Mouse (Mus musculus) embryo, embryonic 10 days (tissue): ENCODE measurements around the gene Gm5346.
"Not testable (repeated sequence)": the region's sequence is repeated elsewhere in the genome, so short reads cannot be mapped to it uniquely, and the experiment has no call there.

ENCODE experiments used
- DNase-seq: peaks from one replicate; pipeline ENCODE4 v3.0.0-alpha.2; 2015; ENCODE audit warnings: low spot score

Gene Gm5346

DNA sequence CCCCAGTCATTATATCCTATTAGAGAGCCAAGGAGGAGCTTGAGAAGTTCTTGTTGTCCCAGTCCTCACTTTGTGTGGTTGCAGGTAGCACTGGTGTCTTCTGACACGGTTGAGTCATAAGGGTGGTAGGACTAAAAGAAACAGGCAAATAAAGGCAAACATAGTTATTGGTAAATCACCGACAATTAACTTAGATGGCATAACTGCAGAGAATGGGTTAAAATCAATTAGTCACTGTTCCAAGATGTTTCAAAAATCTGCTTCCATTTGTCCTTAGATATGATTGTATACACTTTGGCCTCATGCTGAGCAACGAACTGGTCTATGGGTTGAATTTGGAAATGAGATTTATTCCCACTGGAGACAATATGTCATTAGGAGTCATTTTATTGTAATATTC, at the start of gene Gm5346:
Gene Gm5346 (minus strand): TSS at position 101 of the 400 bp plus-strand sequence.
- DNase-seq, result no peak

DNA sequence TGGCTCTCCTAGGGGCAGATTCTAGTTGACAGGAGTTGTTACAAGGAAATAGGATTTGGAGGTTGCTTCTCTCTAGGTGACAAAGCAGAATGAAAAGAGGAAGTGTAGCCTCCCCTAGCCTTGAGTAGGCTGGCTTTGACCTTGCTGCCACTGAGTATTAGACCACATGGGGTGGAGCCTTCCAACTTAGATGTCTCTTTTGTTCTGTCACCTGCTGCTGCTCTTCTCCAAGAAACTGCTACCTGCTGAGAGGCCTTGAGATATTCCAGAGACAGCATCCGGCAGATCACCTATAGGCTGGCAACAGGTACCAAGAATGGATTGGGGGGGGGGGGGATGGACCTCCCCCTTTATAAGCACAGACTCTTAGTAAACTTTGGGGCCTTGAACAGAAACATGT, 11.0 kb downstream of the Gm5346 start:
- no peak for DNase-seq

DNA sequence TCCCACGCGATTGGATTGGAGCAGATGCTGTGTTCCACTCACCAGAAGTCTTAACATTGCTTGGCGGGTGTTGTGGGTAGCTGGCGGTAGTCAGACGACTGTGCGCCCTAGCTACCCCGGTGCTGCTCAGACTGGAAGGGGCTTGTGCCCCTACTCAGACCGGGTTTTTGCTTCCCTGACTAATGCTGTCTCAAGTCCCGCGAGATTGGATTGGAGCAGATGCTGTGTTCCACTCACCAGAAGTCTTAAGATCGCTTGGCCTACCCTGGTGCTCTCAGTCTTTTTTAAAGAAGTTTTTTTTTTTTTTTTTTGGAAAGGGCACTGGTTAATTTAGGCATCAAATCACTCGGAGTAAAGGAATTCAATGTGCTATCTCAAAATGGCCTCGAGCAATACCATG, 23.4 kb downstream of the Gm5346 start:
- DNase-seq, result not testable (repeated sequence)

DNA sequence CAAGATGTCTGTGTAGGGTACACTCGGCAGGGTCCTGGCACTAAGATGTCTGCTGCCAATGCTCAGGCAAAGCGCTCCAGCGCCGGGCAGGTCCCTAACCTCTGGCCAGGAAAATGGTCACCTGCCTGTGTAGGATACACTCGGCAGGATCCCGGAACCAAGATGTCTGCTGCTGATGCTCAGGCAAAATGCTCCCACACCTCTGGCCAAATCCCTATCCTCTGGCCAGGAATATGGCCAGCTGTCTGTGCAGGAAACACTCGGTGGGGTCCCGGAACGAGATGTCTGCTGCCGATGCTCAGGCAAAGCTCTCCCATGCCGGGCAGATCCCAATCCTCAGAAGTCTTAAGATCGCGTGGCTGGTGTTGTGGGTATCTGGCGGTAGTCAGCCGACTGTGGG, 23.9 kb downstream of the Gm5346 start:
- DNase-seq, result not testable (repeated sequence)

DNA sequence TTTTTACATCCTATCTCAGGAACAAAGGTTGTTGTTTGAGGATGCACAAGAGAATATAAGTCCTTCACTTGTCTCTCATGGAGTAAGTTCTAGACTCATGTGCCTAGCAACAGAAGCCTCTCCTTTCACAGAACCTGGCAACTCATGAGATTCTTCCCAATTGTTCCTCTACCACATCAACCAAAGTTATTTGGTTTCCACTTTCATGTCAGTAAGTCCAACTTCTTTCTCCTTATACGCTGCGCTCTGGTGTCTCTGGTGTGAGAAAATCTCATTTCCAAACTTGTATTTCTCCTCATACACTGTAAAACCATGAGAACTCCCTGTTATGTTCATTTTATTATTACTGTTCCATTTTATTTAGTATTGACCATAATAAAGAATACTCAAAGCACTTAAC, 50.5 kb downstream of the Gm5346 start, which contains the start of gene Adam26a:
Gene Adam26a (minus strand): TSS at position 101 of the 400 bp plus-strand sequence.
- not testable (repeated sequence) for DNase-seq
